Mouse (Mus musculus): Measurements from ENCODE around the gene Prom1. TPM values are rescaled to one million over a fixed set of nuclear protein-coding genes. Genes with fewer than 3 reads are reported as not detected.
"Not testable (repeated sequence)": the region's sequence is repeated elsewhere in the genome, so short reads cannot be mapped to it uniquely, and the experiment has no call there.

Prom1 gene
- 96.0 and 97.8 TPM in 2 replicates for polyA plus RNA-seq (2015; fragmentation: Nextera tagmentation; extraction: Ambion mirVana)

GRCm38 (mm10) chr5:44101231-44102110 is at the start of gene Prom1:
Prom1 (minus strand) TSS chr5:44102032.
- Histone ChIP-seq H3K27ac (ENCODE audit: low read length) (peak within 1 kb of the TSS; percentile 86), H3K4me3 (ENCODE audit: low read length) (peak within 1 kb of the TSS; percentile 61), H3K27me3 (ENCODE audit: insufficient read depth, low read length) (no peaks in the 10 kb centered on the region), H3K9me3 (ENCODE audit: low read length) (no peaks in the 10 kb centered on the region), H3K4me1 (ENCODE audit: insufficient read depth, low read length) (peaks cover 28% of the 10 kb centered on the region), H3K4me2 (replicated peaks; ENCODE audit: low read depth, low read length) (peak within 1 kb of the TSS; percentile 69), H3K36me3 (ENCODE audit: insufficient read depth, low read length) (no peaks in the 10 kb centered on the region), H3K9ac (replicated peaks; ENCODE audit: low read length) (peak within 1 kb of the TSS; percentile 86)
- 1% methylated on average over 44 of the region's 44 CpGs for WGBS
- peak; percentile 87 for ATAC-seq (ENCODE audit: low FRiP score, low TSS enrichment)

GRCm38 (mm10) chr5:44147732-44148131 is 45.9 kb upstream of the Prom1 start:
- peaks cover 7% of the 10 kb centered on the region; the same call in 1 of the 2 replicates for H3K9me3 ChIP-seq (ENCODE audit: low read length)
- no peaks in the 10 kb centered on the region for H3K36me3 ChIP-seq (ENCODE audit: insufficient read depth, low read length)
- H3K4me3 ChIP-seq (ENCODE audit: low read length), result no peak overlapping the region
- H3K27ac ChIP-seq (ENCODE audit: low read length), result no peak overlapping the region
- H3K4me1 ChIP-seq (ENCODE audit: insufficient read depth, low read length), result peaks cover 4% of the 10 kb centered on the region; the same call in 1 of the 2 replicates
- no peak for ATAC-seq (ENCODE audit: low FRiP score, low TSS enrichment)
- H3K9ac ChIP-seq (replicated peaks; ENCODE audit: low read length), result no peak overlapping the region
- H3K27me3 ChIP-seq (ENCODE audit: insufficient read depth, low read length), result no peaks in the 10 kb centered on the region
- H3K4me2 ChIP-seq (replicated peaks; ENCODE audit: low read depth, low read length), result no peak overlapping the region
- 82% methylated on average over 3 of the region's 3 CpGs for WGBS

- no peak overlapping the region for H3K4me2 ChIP-seq (replicated peaks; ENCODE audit: low read depth, low read length)
- H3K9ac ChIP-seq (replicated peaks; ENCODE audit: low read length), result no peak overlapping the region
- H3K27me3 ChIP-seq (ENCODE audit: insufficient read depth, low read length), result no peaks in the 10 kb centered on the region
- H3K27ac ChIP-seq (ENCODE audit: low read length), result no peak overlapping the region
- no peak overlapping the region for H3K4me3 ChIP-seq (ENCODE audit: low read length)
- H3K36me3 ChIP-seq (ENCODE audit: insufficient read depth, low read length), result no peaks in the 10 kb centered on the region
- H3K4me1 ChIP-seq (ENCODE audit: insufficient read depth, low read length), result peaks cover 4% of the 10 kb centered on the region; the same call in 1 of the 2 replicates
- H3K9me3 ChIP-seq (ENCODE audit: low read length), result peaks cover 7% of the 10 kb centered on the region; the same call in 1 of the 2 replicates
- 84% methylated on average over 6 of the region's 6 CpGs for WGBS
- ATAC-seq (ENCODE audit: low FRiP score, low TSS enrichment), result no peak
Measured at GRCm38 (mm10) chr5:44146437-44147332, 44.9 kb upstream of the Prom1 start.

- no peak overlapping the region for H3K27ac ChIP-seq (ENCODE audit: low read length)
- no peak overlapping the region for H3K4me2 ChIP-seq (replicated peaks; ENCODE audit: low read depth, low read length)
- 41% methylated on average over 8 of the region's 8 CpGs for WGBS
- no peak overlapping the region for H3K9ac ChIP-seq (replicated peaks; ENCODE audit: low read length)
- H3K27me3 ChIP-seq (ENCODE audit: insufficient read depth, low read length), result no peaks in the 10 kb centered on the region
- H3K4me1 ChIP-seq (ENCODE audit: insufficient read depth, low read length), result 0 out of 2 replicates have a peak, but pooled peaks cover 4% of the 10 kb centered on the region
- no peaks in the 10 kb centered on the region for H3K9me3 ChIP-seq (ENCODE audit: low read length)
- ATAC-seq (ENCODE audit: low FRiP score, low TSS enrichment), result no peak
- no peak overlapping the region for H3K4me3 ChIP-seq (ENCODE audit: low read length)
- no peaks in the 10 kb centered on the region for H3K36me3 ChIP-seq (ENCODE audit: insufficient read depth, low read length)
Measured at GRCm38 (mm10) chr5:44143467-44144235, 41.8 kb upstream of the Prom1 start.

GRCm38 (mm10) chr5:44127487-44127886 is 25.7 kb upstream of the Prom1 start:
- H3K27ac ChIP-seq (ENCODE audit: low read length), result no peak overlapping the region
- H3K4me2 ChIP-seq (replicated peaks; ENCODE audit: low read depth, low read length), result no peak overlapping the region
- WGBS, result 75% methylated on average over 4 of the region's 4 CpGs

GRCm38 (mm10) chr5:44126574-44126973 is 24.7 kb upstream of the Prom1 start:
- not testable (repeated sequence) for H3K27me3 ChIP-seq (ENCODE audit: insufficient read depth, low read length); H3K9me3 ChIP-seq (ENCODE audit: low read length); H3K4me2 ChIP-seq (replicated peaks; ENCODE audit: low read depth, low read length); H3K9ac ChIP-seq (replicated peaks; ENCODE audit: low read length); ATAC-seq (ENCODE audit: low FRiP score, low TSS enrichment); H3K36me3 ChIP-seq (ENCODE audit: insufficient read depth, low read length); H3K27ac ChIP-seq (ENCODE audit: low read length); H3K4me1 ChIP-seq (ENCODE audit: insufficient read depth, low read length); H3K4me3 ChIP-seq (ENCODE audit: low read length)
- 94% methylated on average over 8 of the region's 8 CpGs for WGBS

More at GRCm38 (mm10) chr5:44127487-44127886, 25.7 kb upstream of the Prom1 start:
- no peaks in the 10 kb centered on the region for H3K9me3 ChIP-seq (ENCODE audit: low read length)
- no peaks in the 10 kb centered on the region for H3K27me3 ChIP-seq (ENCODE audit: insufficient read depth, low read length)
- ATAC-seq (ENCODE audit: low FRiP score, low TSS enrichment), result no peak
- no peak overlapping the region for H3K4me3 ChIP-seq (ENCODE audit: low read length)
- H3K9ac ChIP-seq (replicated peaks; ENCODE audit: low read length), result no peak overlapping the region
- H3K36me3 ChIP-seq (ENCODE audit: insufficient read depth, low read length), result no peaks in the 10 kb centered on the region
- H3K4me1 ChIP-seq (ENCODE audit: insufficient read depth, low read length), result no peaks in the 10 kb centered on the region

- WGBS, result 79% methylated on average over 2 of the region's 2 CpGs
- ATAC-seq (ENCODE audit: low FRiP score, low TSS enrichment), result 0 out of 2 replicates have a peak, but pooled peaks have one; percentile 46
- H3K27ac ChIP-seq (ENCODE audit: low read length), result no peak overlapping the region
Measured at GRCm38 (mm10) chr5:44121390-44121789, 19.6 kb upstream of the Prom1 start.

GRCm38 (mm10) chr5:44113138-44113537 is 11.3 kb upstream of the Prom1 start:
- WGBS, result 71% methylated on average over 2 of the region's 2 CpGs

More at GRCm38 (mm10) chr5:44121390-44121789, 19.6 kb upstream of the Prom1 start:
- no peaks in the 10 kb centered on the region for H3K36me3 ChIP-seq (ENCODE audit: insufficient read depth, low read length)
- no peak overlapping the region for H3K4me3 ChIP-seq (ENCODE audit: low read length)
- H3K4me1 ChIP-seq (ENCODE audit: insufficient read depth, low read length), result no peaks in the 10 kb centered on the region
- no peak overlapping the region for H3K4me2 ChIP-seq (replicated peaks; ENCODE audit: low read depth, low read length)
- no peak overlapping the region for H3K9ac ChIP-seq (replicated peaks; ENCODE audit: low read length)
- no peaks in the 10 kb centered on the region for H3K9me3 ChIP-seq (ENCODE audit: low read length)
- H3K27me3 ChIP-seq (ENCODE audit: insufficient read depth, low read length), result no peaks in the 10 kb centered on the region

GRCm38 (mm10) chr5:44109121-44109520 is 7.3 kb upstream of the Prom1 start:
- Histone ChIP-seq H3K9ac (replicated peaks; ENCODE audit: low read length) (no peak overlapping the region), H3K4me3 (ENCODE audit: low read length) (no peak overlapping the region), H3K9me3 (ENCODE audit: low read length) (0 out of 2 replicates have a peak, but pooled peaks cover 4% of the 10 kb centered on the region), H3K4me2 (replicated peaks; ENCODE audit: low read depth, low read length) (no peak overlapping the region), H3K4me1 (ENCODE audit: insufficient read depth, low read length) (peaks cover 6% of the 10 kb centered on the region; the same call in 1 of the 2 replicates), H3K36me3 (ENCODE audit: insufficient read depth, low read length) (no peaks in the 10 kb centered on the region), H3K27ac (ENCODE audit: low read length) (no peak overlapping the region), H3K27me3 (ENCODE audit: insufficient read depth, low read length) (no peaks in the 10 kb centered on the region)
- ATAC-seq (ENCODE audit: low FRiP score, low TSS enrichment), result peak; percentile 74; the same call in 1 of the 2 replicates
- 45% methylated on average over 2 of the region's 2 CpGs for WGBS

More at GRCm38 (mm10) chr5:44113138-44113537, 11.3 kb upstream of the Prom1 start:
- H3K36me3 ChIP-seq (ENCODE audit: insufficient read depth, low read length), result no peaks in the 10 kb centered on the region
- no peaks in the 10 kb centered on the region for H3K4me1 ChIP-seq (ENCODE audit: insufficient read depth, low read length)
- no peak overlapping the region for H3K4me3 ChIP-seq (ENCODE audit: low read length)
- no peaks in the 10 kb centered on the region for H3K9me3 ChIP-seq (ENCODE audit: low read length)
- H3K9ac ChIP-seq (replicated peaks; ENCODE audit: low read length), result no peak overlapping the region
- H3K27ac ChIP-seq (ENCODE audit: low read length), result no peak overlapping the region
- no peaks in the 10 kb centered on the region for H3K27me3 ChIP-seq (ENCODE audit: insufficient read depth, low read length)
- no peak overlapping the region for H3K4me2 ChIP-seq (replicated peaks; ENCODE audit: low read depth, low read length)
- ATAC-seq (ENCODE audit: low FRiP score, low TSS enrichment), result no peak
